8 mouse cellular contexts compared by ENCODE assay signal in genomic region chr1:55052355-55052953, GRCm38 (mm10). TPM values are rescaled to one million over a fixed set of nuclear protein-coding genes. Genes with fewer than 3 reads are reported as not detected.
DNase-seq lines count a peak whose midpoint lies in the region; ATAC-seq and TF ChIP-seq lines count a peak whose summit lies in the region.

Coq10b (plus strand) TSS chr1:55052770.

- intact Hi-C loops in heart, postnatal 10 days (cut with DNase I), result loop anchor here (1.0 to 2.0 kb wide), 2 partner anchors 25 to 34 kb away; partner anchors contain the start of gene Sf3b1

- DNase-seq in heart, postnatal 10 days, result peak; percentile 100
- DNase-seq in large intestine, adult 2 months (ENCODE audit: low read depth, low spot score), result peak; percentile 89
- DNase-seq in liver, postnatal 0 days, result peak; percentile 99
- peak; percentile 98 for DNase-seq in testis, postnatal 10 days (ENCODE audit: low spot score)

- peak within 1 kb of the TSS; percentile 80 for H3K9ac ChIP-seq in ES-Bruce4 (ENCODE audit: low read depth, poor library complexity, severe bottlenecking)
- peak within 1 kb of the TSS; percentile 78 for H3K9ac ChIP-seq in forebrain, embryonic 13.5 days
- peak within 1 kb of the TSS; percentile 75 for H3K9ac ChIP-seq in liver, postnatal 0 days (replicated peaks)
- H3K9ac ChIP-seq in neural tube, embryonic 14.5 days (replicated peaks; ENCODE audit: low read depth, low read length), result peak within 1 kb of the TSS; percentile 74

- no peak within 1 kb of the TSS for H3K27ac ChIP-seq in ES-Bruce4 (ENCODE audit: insufficient read depth, low read length)
- H3K27ac ChIP-seq in forebrain, embryonic 13.5 days, result peak within 1 kb of the TSS; percentile 49
- peak within 1 kb of the TSS; percentile 97 for H3K27ac ChIP-seq in liver, postnatal 0 days (ENCODE audit: low read depth)
- peak within 1 kb of the TSS; percentile 82 for H3K27ac ChIP-seq in neural tube, embryonic 14.5 days (ENCODE audit: low read depth, low read length)

- peak; percentile 6 for TF ChIP-seq POLR2A in ES-Bruce4 (IDR thresholded peaks at IDR 0.05; ENCODE audit: insufficient read depth, low read length)

- no peaks in the 10 kb centered on the region for H3K9me3 ChIP-seq in ES-Bruce4 (replicated peaks; ENCODE audit: control insufficient read depth, insufficient read depth, low read length, poor library complexity, severe bottlenecking)
- no peaks in the 10 kb centered on the region for H3K9me3 ChIP-seq in forebrain, embryonic 13.5 days (replicated peaks)
- H3K9me3 ChIP-seq in liver, postnatal 0 days (ENCODE audit: low read length), result no peaks in the 10 kb centered on the region
- H3K9me3 ChIP-seq in neural tube, embryonic 14.5 days (ENCODE audit: control insufficient read depth, low read length), result no peaks in the 10 kb centered on the region

- no peaks in the 10 kb centered on the region for H3K27me3 ChIP-seq in ES-Bruce4 (ENCODE audit: control insufficient read depth, insufficient read depth, low read length, poor library complexity, severe bottlenecking)
- H3K27me3 ChIP-seq in forebrain, embryonic 13.5 days, result peaks cover 9% of the 10 kb centered on the region; the same call in 1 of the 2 replicates
- H3K27me3 ChIP-seq in liver, postnatal 0 days (ENCODE audit: insufficient read depth, low read length), result no peaks in the 10 kb centered on the region
- no peaks in the 10 kb centered on the region for H3K27me3 ChIP-seq in neural tube, embryonic 14.5 days (ENCODE audit: control insufficient read depth, insufficient read depth, low read length)

- peak within 1 kb of the TSS; percentile 62 for H3K4me3 ChIP-seq in ES-Bruce4 (ENCODE audit: low read depth, low read length)
- H3K4me3 ChIP-seq in forebrain, embryonic 13.5 days, result peak within 1 kb of the TSS; percentile 83
- peak within 1 kb of the TSS; percentile 66 for H3K4me3 ChIP-seq in liver, postnatal 0 days (ENCODE audit: low read depth, low read length)
- H3K4me3 ChIP-seq in neural tube, embryonic 14.5 days (ENCODE audit: low read depth, low read length), result peak within 1 kb of the TSS; percentile 75

- peak within 1 kb of the TSS; percentile 83 for H3K4me2 ChIP-seq in forebrain, embryonic 13.5 days
- peak within 1 kb of the TSS; percentile 84 for H3K4me2 ChIP-seq in liver, postnatal 0 days (ENCODE audit: low read depth, low read length)
- peak within 1 kb of the TSS; percentile 89 for H3K4me2 ChIP-seq in neural tube, embryonic 14.5 days (ENCODE audit: low read depth, low read length)

- TF ChIP-seq EP300 in ES-Bruce4 (IDR thresholded peaks at IDR 0.05; ENCODE audit: insufficient read depth, low read depth, low read length), result no peak
- peak; percentile 64; the same call in 1 of the 2 replicates for TF ChIP-seq EP300 in liver, postnatal 0 days (IDR thresholded peaks at IDR 0.05; ENCODE audit: low read depth)

- under 1% methylated on average over 44 of the region's 46 CpGs for WGBS in forebrain, embryonic 13.5 days
- WGBS in large intestine, adult 2 months, result under 1% methylated on average over 46 of the region's 46 CpGs
- under 1% methylated on average over 46 of the region's 46 CpGs for WGBS in liver, postnatal 0 days (ENCODE audit: insufficient replicate concordance)
- 0% methylated on average over 44 of the region's 46 CpGs for WGBS in neural tube, embryonic 14.5 days

- H3K36me3 ChIP-seq in ES-Bruce4 (ENCODE audit: control insufficient read depth, insufficient read depth, low read length, poor library complexity, severe bottlenecking), result no peaks in the 10 kb centered on the region
- H3K36me3 ChIP-seq in forebrain, embryonic 13.5 days (ENCODE audit: poor library complexity, severe bottlenecking), result peaks cover 8% of the 10 kb centered on the region; the same call in 1 of the 2 replicates
- 0 out of 2 replicates have a peak, but pooled peaks cover 5% of the 10 kb centered on the region for H3K36me3 ChIP-seq in liver, postnatal 0 days (replicated peaks; ENCODE audit: insufficient read depth, low read length)
- H3K36me3 ChIP-seq in neural tube, embryonic 14.5 days (ENCODE audit: control insufficient read depth, insufficient read depth, low read length), result no peaks in the 10 kb centered on the region

- peaks cover 2% of the 10 kb centered on the region for H3K4me1 ChIP-seq in ES-Bruce4 (ENCODE audit: control insufficient read depth, insufficient read depth, low read length)
- H3K4me1 ChIP-seq in forebrain, embryonic 13.5 days, result peaks cover 16% of the 10 kb centered on the region
- H3K4me1 ChIP-seq in liver, postnatal 0 days (ENCODE audit: insufficient read depth), result peaks cover 19% of the 10 kb centered on the region
- peaks cover 9% of the 10 kb centered on the region for H3K4me1 ChIP-seq in neural tube, embryonic 14.5 days (ENCODE audit: control insufficient read depth, insufficient read depth, low read length)

- TF ChIP-seq CTCF in ES-Bruce4 (IDR thresholded peaks at IDR 0.05; ENCODE audit: low read depth, low read length), result no peak
- peak; percentile 39 for TF ChIP-seq CTCF in liver, postnatal 0 days (IDR thresholded peaks at IDR 0.05; ENCODE audit: low read depth)

- ATAC-seq in cerebellum, adult (ENCODE audit: insufficient number of reproducible peaks, low FRiP score, low TSS enrichment), result peak; percentile 98
- ATAC-seq in forebrain, embryonic 13.5 days, result peak; percentile 100
- peak; percentile 97 for ATAC-seq in liver, postnatal 0 days
- ATAC-seq in neural tube, embryonic 14.5 days (ENCODE audit: low read depth), result peak; percentile 100

RNA-seq across cellular contexts. Expression of gene Coq10b, which starts in this region (rescaled TPM):
- polyA plus RNA-seq in ES-Bruce4 (2011; ENCODE audit: insufficient read depth, insufficient read length, low read depth, missing spikeins), result 21.2 and 27.1 TPM in 2 replicates
- 35.0 and 36.6 TPM in 2 replicates for polyA plus RNA-seq in forebrain, embryonic 13.5 days (2015; fragmentation: Nextera tagmentation; extraction: Ambion mirVana)
- 10 to 100 TPM; 34.8 to 38.7 TPM for total RNA-seq in heart, postnatal 10 days (2021)
- polyA plus RNA-seq in large intestine, adult 2 months (2012; rRNA removed), result 7.8 and 10.2 TPM in 2 replicates
- polyA plus RNA-seq in liver, postnatal 0 days (2015; fragmentation: Nextera tagmentation; extraction: Ambion mirVana), result 20.6 and 24.4 TPM in 2 replicates
- polyA plus RNA-seq in neural tube, embryonic 14.5 days (2014; fragmentation: Nextera tagmentation; extraction: Ambion mirVana), result 32.5 and 33.9 TPM in 2 replicates
